Mouse (Mus musculus) heart, postnatal 25 days (tissue): Measurements from ENCODE around the gene Zfp979. TPM values are rescaled to one million over a fixed set of nuclear protein-coding genes. Genes with fewer than 3 reads are reported as not detected.
"Not testable (repeated sequence)": the region's sequence is repeated elsewhere in the genome, so short reads cannot be mapped to it uniquely, and the experiment has no call there.

ENCODE experiments used
- DNase-seq: peaks from one replicate; pipeline ENCODE4 v3.0.0; 2022; ENCODE audit warnings: low spot score
- intact Hi-C: fragments of 180-260 bp; cut with DNase I; formaldehyde crosslinking; loops from one replicate; pipeline ENCODE4 v1.15.1; 2025
- total RNA-seq, 2 experiments: library from RNA; stranded (reverse); gene quantifications; 2 replicates each; pipeline ENCODE4 v1.2.3; 2021

Gene Zfp979
- total RNA-seq: 1 to 10 TPM; 3.0 to 4.0 TPM

DNA sequence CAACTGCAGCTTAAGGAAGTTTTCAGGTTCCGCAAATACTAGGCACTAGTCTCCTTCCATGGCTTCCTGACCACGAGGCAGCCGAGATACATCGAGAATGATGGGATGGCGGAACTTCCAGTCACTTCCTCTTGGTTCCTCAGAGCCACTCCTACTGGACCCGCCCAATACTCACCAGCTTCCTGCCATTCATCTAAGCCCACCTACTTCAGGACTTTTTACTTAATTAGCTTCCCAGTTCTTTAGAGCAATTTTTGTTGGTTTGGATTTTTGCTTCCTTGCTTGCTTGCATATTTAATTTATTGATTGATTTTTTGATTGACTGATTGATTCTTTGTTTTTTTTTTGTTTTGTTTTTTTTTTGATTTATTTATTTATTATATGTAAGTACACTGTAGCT, at the start of gene Zfp979:
TSS of gene Zfp979 (minus strand) at position 101 of the 400 bp plus-strand sequence.
- intact Hi-C loops, DNase-seq: not testable (repeated sequence)

DNA sequence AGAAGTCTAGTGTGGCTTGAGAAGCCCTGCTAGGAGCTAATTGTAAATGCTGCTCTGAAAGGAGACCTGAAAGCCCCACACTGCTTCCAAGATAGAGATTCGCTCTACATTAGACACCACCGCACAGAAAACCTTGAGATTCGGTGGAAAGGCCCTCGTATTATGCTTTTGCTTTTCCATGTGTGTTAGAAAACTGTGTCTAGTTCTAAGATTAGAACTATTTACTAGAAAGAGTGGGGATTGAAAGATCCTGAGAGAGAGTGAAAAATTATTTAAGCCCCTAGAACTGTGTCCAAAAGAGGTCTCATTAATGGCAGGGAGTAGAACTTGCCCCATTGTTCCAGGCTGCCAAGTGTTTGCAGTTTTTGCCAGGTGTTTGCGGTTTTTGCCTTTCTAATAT, 12.9 kb upstream of the Zfp979 start:
- intact Hi-C loops, DNase-seq: not testable (repeated sequence)

DNA sequence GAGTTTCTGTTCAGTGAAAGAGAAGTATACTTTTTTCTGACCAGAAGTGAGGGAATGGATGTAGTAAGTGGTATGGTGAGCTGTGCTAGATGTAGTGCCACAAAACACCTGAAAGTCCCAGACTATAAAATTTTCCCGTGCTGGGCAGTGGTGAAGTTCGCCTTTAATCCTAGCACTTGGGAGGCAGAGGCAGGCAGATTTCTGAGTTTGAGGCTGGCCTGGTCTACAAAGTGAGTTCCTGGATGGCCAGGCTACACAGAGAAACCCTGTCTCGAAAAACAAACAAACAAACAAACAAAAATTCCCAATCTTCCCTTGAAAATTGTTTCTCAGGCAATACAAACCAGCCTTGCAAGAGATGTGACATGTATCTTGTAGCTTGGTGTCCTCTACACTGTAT, 5.1 kb upstream of the Zfp979 start:
- intact Hi-C loops: not testable (repeated sequence)

DNA sequence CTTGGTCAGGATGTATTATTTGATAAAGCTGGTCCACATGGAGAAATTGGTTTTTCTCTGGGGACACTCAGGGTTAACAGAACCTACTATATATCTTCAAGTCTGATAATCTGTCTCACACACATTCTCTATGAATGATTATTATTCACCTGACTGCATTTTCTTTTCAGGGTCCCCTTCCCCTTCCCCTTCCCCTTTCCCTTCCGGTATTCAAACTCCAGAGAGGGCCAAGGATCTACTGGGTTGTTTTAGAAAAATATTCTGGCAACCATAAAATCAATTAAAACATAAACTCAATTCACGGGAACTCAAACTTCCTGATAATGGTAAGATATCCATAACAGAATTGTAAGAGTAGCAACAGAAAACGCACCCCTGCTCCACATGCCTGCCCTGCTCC, 381 bp downstream of the Zfp979 start:
- intact Hi-C loops: not testable (repeated sequence)

More for the DNA sequence above, 5.1 kb upstream of the Zfp979 start:
- DNase-seq: not testable (repeated sequence)

DNA sequence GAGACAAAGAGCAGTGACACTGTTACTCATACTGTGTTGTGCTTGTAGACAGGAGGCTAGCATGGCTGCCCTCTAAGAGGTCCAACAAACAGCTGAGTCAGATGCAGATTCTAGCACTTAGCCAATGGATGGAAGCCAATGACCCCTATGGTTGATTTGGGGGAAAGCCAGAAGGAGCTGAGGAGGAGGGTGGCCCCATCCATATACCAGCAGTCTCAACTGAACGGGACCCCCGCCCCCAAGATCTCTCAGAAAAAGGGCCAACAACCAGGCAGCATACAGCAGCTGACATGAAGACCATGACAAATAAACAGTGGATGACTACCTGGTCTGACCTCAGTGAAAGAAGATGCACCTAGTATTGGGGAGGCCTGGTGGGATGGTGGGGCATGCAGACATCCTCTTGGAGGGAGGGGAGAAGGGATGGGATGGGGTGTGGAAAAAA, 8.5 kb downstream of the Zfp979 start:
- DNase-seq, intact Hi-C loops: not testable (repeated sequence)

More for the DNA sequence above, 381 bp downstream of the Zfp979 start:
- DNase-seq: not testable (repeated sequence)

DNA sequence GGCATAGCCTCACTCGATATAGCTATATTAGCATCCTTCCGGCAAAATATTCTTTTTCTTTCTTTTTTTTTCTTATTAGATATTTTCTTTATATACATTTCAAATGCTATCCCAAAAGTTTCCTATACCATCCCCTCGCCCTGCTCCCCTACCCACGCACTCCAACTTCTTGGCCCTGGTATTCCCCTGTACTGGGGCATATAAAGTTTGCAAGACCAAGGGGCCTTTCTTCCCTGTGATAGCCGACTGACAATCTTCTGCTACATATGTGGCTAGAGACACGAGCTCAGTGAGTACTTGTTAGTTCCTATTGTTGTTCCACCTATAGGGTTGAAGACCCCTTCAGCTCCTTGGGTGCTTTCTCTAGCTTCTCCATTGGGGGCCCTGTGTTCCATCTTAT, 35.8 kb downstream of the Zfp979 start:
- intact Hi-C loops, DNase-seq: not testable (repeated sequence)

DNA sequence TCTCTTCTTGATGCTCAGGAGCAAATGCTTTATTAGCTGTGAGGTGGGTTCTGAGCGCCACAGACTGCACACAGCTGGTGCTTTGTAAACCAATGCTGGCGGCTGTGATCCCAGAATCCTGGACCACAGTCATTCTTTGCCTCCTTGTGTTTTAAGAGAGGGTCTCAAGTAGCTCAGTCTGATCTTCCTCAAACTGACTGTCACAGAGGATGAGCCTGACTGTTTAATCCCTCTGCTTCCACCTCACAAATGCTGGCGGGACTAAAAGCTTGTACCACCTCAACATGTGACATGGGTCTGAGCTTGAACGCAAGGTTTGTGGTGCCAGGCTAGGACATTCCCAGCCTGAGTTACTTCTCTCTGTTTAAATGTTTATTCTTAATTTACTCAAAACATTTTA, 36.8 kb downstream of the Zfp979 start:
- DNase-seq: no peak
- intact Hi-C loops: no loop called here

DNA sequence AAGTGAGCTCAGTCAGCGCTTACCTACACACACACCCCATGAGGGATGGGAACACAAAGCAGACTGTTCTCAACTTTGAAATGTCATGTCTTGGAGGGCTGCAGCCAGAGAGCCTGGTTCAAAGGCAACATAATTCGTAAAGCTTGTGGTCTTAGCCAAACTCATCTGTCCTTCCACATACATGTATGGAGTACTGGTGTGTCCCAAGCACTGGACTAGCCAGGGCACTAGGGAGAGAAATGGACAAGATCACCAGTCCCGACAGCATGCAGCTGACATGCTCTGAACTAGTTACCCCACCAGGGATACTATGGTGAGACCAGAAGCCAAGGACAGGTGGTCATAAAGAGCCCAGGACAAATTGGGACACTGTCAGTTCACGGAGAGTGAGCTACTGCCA, 38.5 kb downstream of the Zfp979 start:
- DNase-seq: no peak
- intact Hi-C loops: no loop called here

DNA sequence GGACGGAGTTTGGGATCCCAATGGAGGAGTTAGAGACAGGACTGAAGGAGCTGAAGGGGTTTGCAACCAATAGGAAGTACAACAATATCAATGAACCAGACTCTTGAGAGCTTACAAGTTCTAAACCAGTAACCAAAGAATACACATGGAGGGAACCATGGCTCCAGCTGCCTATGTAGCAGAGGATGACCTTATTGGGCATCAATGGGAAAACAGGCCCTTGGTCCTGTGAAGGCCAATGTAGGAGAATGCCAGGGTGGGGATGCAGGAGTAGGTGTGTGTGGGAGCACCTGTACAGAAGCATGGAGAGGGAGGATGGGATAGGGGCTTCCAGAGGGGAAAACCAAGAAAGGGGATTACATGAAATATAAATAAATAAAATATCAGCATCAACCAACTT, 40.4 kb downstream of the Zfp979 start:
- intact Hi-C loops: no loop called here
- no peak for DNase-seq

DNA sequence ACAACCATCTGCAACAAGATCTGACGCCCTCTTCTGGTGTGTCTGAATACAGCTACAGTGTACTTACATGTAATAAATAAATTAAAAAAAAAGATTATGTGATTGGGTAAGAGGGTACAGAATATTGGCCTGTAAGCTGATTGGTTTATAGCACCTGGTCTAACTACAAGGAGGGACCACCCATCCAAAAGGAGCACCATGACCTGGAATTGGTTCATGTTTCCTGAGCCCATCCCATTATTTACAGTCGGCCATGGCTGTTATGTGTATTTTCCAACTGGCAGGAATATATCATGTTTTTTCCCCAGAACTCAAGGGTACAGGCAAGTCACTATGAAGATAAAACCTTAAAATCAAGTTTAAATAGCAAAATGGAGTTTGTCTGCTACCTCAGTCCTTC, 43.5 kb downstream of the Zfp979 start:
- no peak for DNase-seq
- intact Hi-C loops: no loop called here

DNA sequence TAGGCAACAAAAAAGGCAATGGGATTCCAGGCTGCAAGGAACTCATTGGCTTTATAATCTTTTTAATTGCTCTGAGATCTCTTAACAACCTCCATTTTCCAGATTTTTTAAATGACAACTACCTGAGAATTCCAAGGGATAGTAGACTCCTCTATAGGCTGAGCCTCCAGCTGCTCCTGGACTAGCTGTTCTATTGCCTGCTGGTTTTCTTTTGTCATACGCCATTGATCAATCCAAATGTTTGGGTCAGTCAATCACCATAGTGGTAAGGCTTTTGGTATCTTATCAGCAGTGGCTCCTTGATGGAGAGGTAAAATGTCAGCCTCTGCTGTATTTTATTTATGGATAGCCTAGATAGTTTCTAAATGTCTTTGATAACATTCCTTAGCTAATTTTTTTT, 44.6 kb downstream of the Zfp979 start:
- DNase-seq: no peak
- intact Hi-C loops: no loop called here

DNA sequence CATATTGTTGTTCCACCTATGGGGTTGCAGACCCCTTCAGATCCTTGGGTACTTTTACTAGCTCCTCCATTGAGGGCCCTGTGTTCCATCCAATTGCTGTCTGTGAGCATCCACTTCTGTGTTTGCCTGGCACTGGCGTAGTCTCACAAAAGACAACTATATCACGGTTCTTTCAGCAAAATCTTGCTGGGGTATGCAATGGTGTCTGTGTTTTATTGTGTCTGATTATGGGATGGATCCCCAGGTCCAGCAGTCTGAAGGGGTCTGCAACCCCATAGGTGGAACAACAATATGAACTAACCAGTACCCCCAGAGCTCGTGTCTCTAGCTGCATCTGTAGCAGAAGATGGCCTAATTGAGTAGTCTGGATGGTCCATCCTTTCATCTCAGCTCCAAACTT, 47.7 kb downstream of the Zfp979 start:
- DNase-seq, intact Hi-C loops: not testable (repeated sequence)

DNA sequence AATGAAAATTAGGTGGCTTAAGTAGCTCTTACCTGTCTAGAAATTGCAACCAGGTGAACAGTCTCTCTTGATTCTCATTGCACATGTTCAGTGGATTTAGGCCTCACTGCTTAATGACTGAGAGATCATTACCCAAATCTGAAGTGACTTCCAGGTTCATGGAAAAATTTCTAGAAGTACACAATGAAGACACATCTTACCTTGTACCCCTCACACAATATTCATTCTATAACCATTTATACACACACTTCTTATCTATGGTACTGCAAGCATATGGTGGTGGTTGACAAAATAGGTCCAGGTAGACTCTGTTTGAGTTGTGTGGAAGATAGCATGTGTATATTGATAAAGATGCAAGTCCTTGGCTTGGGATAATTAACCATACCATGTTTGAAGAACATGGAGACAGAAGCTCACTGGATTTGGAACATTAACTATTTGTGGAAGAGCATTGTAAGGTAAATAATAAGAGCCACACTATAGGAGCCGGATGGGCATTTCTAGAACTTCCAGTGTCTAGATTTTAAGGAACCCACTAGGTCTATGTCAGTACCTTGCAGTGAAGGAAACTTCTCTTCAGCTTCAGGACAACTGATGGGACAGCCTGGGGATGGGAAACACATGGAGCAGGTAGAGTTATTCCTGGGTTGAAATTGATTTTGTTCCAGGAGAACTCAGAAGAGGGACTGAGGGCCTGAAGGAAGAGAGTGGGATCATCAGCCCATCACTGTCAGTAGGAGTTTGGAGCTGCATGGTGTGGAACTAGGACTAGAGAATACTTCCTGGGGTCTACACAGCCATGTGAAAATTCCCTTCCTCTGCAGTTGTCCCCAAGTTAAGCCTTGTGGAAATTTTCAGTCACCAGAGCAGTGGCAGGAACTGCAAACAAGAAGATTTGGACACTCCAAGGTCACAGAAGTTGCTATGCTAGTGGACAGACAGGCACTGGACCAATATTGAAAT, 55.5 kb downstream of the Zfp979 start:
- DNase-seq: no peak
- intact Hi-C loops: loop anchor here (5.0 kb wide), 1 partner anchor 64 kb away; no protein-coding TSS in a partner anchor

DNA sequence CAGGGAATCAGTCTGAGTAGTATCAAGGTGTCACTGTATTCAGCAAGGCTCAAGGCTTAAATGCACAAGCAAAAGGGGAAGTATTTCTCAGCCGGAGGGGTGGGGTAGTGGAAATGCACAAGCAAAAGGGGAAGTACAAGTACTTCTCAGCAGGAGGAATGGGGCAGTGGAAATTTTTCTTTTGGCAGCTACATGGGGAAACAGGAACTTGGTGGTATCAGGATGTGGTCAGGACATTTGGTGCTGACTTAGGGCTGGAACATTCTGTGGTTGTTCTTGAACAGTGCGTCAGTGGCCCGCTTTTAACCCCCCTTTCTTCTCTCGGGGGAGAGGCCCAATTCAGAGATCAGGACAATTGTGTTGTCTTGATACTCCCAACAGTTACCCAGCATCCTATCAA, 62.9 kb downstream of the Zfp979 start:
- intact Hi-C loops, DNase-seq: not testable (repeated sequence)

DNA sequence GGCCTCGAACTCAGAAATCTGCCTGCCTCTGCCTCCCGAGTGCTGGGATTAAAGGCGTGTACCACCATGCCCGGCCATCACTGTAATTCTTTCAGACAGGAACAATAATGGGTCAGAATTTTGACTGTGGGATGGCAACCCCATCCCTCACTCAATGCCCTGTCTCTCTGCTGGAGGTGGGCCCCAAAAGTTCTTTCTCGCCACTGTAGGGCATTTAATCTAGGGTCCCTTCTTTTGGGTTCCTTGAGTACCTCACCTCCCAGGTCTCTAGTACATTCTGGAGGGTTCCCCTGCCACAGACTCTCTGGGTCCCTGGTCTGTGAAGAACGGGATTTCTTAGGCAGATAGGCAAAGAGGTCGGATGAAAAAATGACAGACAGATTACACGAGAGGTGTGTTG, 71.2 kb downstream of the Zfp979 start:
- DNase-seq, intact Hi-C loops: not testable (repeated sequence)

DNA sequence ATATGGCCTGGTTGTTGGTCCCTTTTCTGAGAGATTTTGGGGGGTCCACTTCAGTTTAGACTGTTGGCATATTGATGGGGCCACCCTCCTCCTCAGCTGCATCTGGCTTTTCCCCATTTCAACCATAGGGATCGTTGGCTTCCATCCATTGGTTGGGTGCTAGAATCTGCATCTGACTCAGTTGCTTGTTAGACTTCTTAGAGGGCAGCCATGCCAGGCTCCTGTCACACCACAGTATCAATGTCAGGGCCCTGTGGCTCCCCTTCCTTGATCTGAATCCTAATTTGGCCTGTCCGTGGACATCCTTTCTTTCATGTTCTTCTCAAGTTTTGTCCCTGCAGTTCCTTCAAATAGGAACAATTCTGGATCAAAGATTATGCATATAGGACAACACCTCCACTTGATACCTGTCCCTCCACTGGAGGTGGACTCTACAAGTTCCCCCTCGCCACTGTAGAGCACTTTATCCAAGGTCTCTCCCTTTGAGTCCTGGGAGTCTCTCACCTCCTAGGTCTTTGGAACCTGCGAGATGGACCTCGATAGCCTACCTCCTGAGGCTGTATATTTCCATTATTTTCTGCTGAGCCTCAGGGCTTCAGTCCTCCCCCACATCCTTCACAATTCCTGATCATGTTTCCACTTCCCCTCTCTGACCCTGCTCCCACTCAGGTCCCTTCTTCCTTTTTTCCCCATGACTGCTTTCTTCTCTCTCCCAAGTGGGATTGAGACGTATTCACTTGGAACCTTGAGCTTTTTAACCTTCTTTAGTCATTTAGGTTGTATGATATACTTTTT, 76.7 kb downstream of the Zfp979 start:
- no peak for DNase-seq
- intact Hi-C loops: no loop called here

Other genes with a start within 250 kb of the Zfp979 start
- gene Zfp982, start 150.1 kb downstream of the Zfp979 start, total RNA-seq: 1 to 10 TPM; 7.4 to 8.4 TPM
- gene Gm16503, start 102.3 kb downstream of the Zfp979 start, total RNA-seq: under 1 TPM; 0.11 to 0.16 TPM
- gene Zfp985, start 89.2 kb downstream of the Zfp979 start, total RNA-seq: under 1 TPM; 0.28 to 0.31 TPM
- not detected for gene Zfp534, start 60.0 kb upstream of the Zfp979 start, total RNA-seq
- 1 to 10 TPM; 1.9 to 2.7 TPM for gene Zfp984, start 167.3 kb upstream of the Zfp979 start, total RNA-seq
- 10 to 100 TPM; 11.4 to 11.8 TPM for gene Zfp933, start 205.9 kb upstream of the Zfp979 start, total RNA-seq
- 1 to 10 TPM; 6.9 to 8.0 TPM for gene Miip, start 226.3 kb upstream of the Zfp979 start, total RNA-seq
- 10 to 100 TPM; 23.8 to 26.4 TPM for gene Fv1, start 226.5 kb upstream of the Zfp979 start, total RNA-seq